Mouse (Mus musculus) yolk sac, embryonic 10.5 days (tissue): ENCODE measurements around the gene Magi3.

Experiments used
- DNase-seq: peaks from one replicate; pipeline ENCODE4 v3.0.0-alpha.2; 2017; ENCODE audit warnings: low spot score

The Magi3 gene

DNA sequence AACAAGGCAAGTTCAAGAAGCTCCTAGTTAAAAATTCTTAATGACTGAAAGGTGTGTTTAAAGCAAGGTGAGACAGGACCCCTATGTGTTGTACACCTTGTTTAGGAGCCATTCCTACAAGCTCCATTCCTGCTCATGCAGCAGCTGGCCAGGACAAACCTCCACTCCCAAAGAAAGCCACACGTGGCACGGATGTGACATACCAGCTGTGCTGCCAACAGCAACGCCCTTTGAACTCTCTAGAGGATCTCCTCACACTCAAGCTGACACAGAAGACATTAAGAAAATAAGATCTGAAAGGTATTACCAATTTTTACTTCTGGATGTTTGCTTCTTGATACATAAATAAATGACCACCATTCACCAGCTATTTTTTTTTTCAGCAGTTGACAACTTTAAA is 193.2 kb downstream of the Magi3 start:
- no peak for DNase-seq

DNA sequence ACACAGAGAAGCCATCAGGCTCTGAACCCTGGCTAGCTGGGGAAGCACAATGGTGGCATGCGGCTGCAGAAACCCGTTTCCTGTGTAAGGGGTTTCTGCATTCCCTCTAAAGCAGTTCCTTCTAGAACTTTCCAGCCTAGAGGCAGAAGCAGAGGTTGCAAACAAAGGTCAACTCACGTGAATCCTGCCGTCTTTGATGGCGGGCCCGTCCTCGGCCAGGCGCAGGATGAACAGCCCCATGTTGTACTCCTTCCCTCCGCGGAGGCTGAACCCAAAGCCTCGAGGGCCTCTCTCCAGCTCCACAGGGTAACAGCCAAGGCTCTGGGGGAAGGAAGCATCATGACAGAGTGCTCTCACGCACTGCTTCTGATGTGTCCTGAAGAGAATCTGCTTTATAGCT is 200.1 kb downstream of the Magi3 start:
- no peak for DNase-seq

DNA sequence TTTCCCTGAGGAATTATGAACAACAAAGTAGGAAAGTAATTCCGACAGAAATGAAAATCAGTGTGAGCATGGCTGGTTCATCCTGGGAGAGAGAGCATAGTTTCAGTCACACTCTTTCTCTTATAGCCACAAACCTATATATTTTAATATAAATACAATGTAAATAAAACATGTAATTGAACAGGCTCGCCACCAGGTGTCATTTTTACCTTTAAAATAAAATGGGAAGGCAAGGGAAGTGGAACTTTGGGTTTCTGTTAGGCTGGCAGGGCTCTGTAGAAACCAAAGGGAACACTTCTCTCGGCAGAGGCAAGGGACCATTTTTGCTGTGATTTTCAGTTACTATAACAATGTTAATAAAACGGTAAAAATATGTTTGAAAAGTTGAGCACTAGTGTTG is 200.7 kb downstream of the Magi3 start:
- no peak for DNase-seq

DNA sequence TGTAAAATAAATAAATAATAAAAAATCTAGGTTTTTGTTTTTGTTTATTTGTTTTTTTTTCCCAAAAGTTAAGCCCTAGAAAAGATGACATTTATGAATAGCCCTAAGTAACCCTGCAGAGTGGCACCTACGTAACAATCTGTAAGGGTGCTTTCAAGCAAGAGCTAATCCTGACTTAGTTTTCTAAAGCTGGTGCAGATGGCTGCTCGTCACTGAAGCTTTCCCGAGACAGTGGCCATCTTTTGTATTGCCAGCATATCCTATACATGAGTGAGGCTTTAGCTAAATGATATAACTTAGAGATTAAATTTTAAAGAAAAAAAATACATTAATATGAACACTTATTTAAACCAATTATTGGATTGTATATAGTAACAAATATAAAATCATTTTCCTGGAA is 202.2 kb downstream of the Magi3 start:
- no peak for DNase-seq

DNA sequence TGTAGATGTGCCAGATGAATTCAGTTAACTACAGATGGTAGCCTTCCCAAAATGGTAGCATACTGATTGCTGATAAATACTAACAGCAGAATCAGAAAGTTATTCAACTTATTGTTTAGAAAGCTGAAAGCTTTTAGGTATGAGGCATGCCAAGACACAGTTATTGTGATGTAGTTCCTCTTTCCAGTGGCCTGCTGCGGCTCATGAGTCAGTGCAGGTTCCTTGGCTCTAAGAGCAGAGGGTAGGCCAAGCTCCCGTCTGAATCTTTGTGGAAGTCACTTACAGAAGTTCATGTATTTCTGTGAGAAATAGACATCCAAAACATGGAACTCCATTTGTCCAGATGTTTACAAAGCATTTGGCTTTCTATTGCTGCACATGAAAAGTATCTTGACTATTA is 208.2 kb downstream of the Magi3 start:
- no peak for DNase-seq

DNA sequence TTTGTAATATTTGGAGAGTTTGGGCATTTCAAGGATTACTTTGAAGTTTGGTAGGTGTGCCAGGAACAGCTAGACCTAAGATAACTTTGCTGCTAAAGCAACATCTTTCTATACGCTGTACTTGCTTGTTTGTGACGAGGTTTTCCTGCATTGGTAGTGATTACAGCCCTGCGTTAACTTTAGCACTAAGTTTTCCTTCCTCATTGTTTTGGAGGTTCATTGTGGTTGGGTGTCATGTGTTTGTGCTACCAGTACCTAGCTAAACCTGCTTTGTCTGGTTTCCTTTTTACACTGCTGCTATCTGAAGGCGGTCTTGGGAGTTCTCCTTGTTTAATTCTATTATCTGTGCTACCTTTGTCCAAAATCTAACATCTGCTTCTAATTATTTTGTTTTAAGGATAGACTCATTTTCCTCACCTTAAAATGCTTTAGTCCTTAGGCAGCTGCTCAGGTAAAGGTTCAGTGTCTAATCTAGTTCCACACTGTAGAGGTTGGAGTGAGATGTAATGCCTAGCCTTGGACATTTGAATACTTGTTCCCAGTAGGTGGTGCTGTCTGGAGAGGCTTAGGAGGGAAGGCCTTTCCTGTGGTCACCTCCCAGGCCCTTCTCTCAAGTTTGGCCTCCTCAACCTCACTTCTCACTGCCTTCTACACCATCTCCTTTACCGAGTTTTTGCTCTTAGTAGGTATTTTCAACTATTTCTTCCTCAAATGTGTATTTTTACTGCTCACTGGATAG is 210.1 kb downstream of the Magi3 start:
- no peak for DNase-seq

DNA sequence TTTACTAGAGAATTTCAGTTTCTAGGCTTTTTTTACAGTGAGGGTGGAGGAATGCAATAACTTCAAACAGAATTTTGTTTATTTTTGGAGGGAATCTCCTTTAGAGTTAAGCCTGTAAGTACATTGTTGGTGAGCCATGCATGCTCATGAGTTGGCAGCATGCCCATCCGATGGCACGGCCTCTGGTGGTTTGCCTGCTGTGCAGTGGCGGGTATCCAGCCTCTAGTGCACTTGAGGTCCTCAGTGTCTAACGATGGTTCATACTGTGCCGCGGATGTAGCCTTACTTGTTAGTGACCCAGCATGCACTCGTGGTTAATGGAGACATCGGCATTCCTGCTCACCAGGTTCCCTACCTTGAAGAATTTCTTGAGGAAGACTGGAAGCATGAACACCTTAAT is 212.7 kb downstream of the Magi3 start:
- DNase-seq, result no peak

DNA sequence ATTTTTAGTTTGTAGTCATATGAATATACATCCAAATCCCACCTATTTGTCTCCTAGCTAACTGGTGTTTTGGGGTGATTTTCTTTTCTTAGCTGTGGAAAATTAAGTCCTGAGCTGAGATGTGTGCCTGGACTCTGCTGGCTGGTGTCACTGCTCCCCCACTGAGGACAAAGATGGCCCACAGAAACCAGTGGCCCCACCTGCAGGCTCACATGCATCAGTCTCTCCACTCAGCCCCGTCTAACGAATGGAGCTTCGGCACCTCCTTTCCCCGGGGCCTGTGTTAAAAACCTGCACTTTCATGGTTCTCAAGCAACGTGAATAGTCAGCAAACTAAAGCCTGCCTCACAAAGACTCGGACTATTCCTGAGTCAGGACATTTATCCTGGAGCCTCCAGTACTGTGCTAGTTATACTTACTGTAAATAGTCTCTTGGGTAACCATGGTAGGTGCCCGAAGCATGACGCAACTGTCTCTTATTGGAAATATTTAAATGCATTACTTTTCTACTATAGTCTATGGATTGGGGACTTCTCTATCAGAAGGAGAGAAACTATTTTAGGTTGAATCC is 213.2 kb downstream of the Magi3 start:
- no peak for DNase-seq

DNA sequence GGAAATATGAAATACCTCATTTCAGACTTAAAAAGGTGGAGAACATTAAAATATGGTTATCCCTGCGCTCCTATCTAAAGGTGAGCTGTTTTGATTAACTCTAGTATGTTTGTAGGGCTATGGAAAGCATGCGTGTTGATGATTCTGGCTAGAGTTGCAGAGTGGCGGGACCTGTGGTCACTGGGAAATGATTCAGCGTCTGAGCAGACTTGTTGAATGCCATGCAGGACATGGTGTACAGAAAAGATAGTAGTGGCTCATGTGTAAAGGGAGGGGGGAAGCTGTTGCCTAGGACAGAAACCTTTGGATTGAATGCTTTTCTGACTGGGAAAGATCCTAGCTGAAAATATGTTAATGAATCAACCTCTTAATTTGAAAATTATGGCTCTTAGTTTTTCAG is 221.4 kb downstream of the Magi3 start:
- no peak for DNase-seq

DNA sequence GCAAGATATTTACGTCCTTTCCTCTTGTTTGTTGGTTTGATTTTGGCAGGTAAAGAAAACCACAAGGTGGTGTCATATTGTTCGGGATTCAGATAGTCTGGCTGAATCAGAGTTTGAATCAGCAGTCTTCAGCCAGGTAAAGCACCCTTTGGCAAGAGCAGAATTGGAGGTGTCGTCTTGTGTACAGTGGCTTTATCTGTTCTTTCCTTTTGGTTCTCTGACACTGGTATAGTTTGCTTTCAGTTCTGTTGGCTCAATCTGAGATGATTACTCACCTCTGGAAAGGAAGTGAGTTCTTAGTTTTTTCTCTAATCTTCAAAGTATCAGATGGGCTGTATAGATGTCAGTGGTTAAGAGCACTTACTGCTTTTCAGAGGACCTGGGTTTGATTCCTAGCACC is 228.9 kb downstream of the Magi3 start:
- no peak for DNase-seq

DNA sequence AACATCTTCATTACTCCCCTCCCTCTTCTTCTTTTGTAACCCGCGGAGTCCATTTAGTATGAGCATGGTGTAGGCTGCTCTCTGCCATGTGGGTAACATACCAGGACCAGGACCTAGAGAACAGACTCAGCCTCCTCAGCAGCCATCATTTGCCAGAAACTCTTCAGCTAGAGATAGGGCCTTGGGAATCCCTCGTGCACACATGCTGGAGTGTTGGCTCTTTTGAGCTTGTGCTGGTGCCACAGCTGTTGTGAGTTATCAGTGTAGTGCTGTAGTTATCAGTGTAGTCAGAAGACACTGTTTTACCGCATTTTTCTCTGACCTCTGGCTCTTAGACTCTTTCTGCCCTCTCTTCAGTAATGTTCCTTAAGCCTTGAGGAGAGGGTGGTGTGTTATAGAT is 230.8 kb downstream of the Magi3 start:
- no peak for DNase-seq

DNA sequence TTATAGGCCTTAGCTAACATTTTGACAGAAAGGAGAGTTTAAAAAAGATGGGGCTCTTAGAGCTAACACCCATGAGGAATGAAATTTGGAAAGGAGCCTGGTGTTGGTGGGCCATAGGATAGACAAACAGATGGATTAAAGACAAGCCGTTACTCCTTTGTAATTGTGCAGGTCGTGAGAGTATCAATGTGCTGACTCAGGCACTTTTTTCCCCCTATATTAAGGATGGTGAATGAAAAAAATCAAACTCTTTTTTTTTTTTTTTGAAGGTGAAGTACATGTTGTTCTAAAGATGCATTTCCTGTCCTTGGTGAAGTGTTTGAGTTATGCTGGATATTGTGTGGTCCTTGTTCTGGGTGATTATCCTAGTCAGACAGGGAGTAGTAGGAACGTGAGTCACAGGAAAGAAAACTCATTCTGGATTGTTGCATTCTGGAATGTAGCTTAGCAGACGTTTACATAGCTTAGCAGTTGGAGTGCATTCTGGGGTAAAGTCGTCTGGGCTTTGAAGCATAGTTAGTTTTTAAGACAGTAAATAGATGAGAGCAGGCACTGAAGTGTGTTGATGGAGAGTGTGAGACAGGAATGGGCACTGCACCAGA is 232.2 kb downstream of the Magi3 start:
- DNase-seq, result no peak

DNA sequence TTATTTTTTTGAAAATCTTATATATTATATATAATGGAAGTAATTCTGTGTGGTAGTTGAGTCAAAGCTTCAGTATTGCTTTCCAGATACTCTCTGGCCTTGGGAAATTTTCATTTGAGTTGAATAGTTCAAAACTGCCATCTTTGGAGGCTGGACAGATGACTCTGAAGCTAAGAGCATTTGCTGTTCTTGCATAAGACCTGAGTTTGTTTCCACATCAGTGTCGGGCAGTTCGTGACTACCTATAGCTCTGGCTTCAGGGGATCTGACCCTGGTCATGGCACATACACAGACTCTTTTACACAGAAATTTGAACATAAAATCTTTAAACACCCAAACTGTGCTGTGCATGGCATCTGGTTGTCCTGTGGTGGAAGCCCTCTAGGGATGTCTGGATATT is 235.0 kb downstream of the Magi3 start:
- DNase-seq, result no peak

DNA sequence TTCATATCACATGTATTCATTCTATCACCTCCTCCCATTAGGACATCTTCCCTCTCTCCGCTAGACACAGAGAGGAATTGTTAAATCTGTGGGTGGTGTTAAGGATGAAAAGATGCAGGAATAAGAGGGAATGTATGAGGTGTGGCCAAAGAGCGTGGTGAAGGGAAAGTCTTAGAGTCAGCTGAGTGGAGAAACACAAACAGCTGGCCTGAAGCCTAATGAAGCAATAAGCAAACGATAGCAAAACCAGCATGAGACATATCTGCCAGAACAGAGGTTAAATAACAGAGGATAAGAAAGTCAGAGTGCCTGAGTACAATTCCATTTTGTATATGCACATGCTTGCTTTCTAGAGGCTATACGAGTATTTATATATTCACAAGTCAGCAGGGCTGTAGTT is 235.6 kb downstream of the Magi3 start:
- no peak for DNase-seq

DNA sequence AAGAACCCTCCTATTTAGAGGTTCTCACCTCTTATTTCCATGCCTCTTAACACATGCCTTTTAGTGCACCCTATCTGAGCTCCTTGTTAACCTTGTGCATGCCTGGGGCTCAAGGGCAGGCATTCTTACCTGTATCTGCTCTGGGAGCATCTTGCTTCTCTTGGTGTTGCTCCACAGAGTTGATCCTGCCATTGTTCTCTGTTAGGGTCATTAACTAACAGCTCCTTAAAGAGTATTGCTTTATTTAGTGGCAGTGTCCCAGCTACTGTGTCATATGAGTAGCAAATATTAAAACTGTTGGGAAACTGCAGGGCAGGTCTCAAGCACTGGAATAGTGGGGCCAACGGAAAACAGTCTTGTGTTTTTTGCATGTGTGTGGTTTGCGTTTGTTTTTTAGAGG is 249.0 kb downstream of the Magi3 start:
- no peak for DNase-seq

DNA sequence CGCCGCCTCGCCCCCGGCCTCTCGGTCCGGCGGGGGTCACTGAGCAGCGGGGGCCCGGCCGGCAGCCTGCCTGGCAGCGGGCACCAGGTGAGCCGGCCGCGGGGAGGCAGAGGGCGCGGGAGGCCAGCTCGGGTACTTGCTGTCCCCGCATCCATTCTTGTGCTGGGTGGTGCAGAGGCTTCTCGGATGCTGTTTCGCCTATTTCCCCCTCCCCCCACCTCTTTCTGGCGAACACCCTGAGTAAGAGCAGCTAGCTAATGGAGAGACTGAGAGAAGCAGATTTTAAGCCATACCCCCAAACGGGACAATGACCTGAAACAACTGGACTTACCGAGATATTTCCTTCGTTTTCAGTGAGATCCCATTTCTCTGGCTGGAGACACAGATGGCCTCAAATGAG is 251.5 kb downstream of the Magi3 start:
- DNase-seq, result no peak

DNA sequence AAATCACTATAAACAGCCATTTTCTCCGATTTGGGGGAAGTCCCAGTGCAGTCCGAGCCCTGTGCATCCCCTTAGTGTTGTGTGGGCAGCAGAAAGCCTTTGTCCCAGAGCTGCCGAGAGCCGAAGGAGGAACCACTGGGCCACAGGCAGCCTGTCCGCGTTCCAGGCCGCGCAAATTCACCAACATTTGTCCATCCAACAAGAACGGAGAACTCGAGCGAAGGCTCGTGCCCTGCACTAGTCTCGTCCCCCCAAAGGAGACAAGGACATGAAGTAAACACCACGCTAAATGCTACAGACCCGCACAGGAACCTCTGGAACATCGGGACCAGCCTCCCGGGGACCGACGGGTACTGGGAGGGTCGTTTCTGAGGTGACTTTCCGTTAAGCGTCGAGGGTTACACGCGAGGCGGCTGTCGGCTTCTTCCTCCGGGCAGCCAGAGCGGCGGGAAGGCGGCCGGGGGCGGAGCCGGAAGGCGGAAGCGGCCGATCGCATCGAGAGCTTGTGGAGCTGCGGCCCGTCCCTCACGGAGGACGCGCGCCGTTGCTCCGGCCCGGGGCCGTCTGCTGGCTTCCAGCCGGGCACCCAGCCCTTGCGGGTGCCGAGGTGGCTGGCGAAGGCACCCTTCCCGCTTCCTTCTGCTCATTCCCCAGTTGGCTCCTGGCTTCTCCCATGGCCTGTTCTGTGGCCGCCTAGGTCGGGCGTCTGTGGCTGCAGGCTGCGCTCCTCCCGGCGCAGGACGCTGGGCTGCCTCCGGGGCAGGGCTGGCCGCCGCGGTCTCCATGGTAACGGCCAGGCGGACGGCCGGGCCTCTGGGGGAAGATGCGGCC is 252.1 kb downstream of the Magi3 start, which contains the start of gene Phtf1:
Phtf1 (plus strand) TSS at position 250 of the 831 bp plus-strand sequence.
- DNase-seq, result peak; percentile 92

DNA sequence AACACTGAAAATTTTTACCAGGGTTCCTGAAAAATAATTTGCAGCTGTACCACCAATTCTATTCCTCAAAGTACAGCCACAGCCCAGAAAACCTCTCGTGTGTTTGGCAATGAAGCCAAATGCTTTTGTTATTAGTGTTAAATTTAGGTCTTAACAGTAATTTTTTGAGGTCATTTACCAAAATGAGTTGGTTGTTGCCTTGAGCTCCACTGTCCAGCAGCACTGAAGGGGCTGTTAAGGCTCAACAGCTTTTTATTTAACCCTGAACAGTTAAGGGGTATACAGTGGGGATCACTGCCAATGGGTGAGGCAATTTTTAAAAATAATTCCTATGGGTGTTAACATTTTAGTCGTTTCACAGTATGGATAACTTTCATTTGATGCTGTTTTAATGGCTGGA is 252.9 kb downstream of the Magi3 start:
- no peak for DNase-seq
